Mouse (Mus musculus) heart, embryonic 11.5 days (tissue): ENCODE measurements around the gene Tmem258. TPM values are rescaled to one million over a fixed set of nuclear protein-coding genes. Genes with fewer than 3 reads are reported as not detected.

ENCODE experiments used
- ATAC-seq: fragments of 200-750 bp; cut with Nextera tagmentation; replicated peaks from 2 replicates; pipeline ENCODE4 v1.8.0; 2017; ENCODE audit warnings: moderate library complexity; ENCODE audit not compliant: insufficient number of reproducible peaks, low FRiP score, low TSS enrichment
- H3K27ac ChIP-seq: fragments of 300-500 bp; sonication (generic); 2 replicates; pipeline ENCODE4 v1.5.1; 2014; ENCODE audit warnings: mild to moderate bottlenecking, low read depth, low read length
- H3K27me3 ChIP-seq: fragments of 300-500 bp; sonication (generic); 2 replicates; pipeline ENCODE4 v1.6.1; 2014; ENCODE audit warnings: mild to moderate bottlenecking, low read length, mixed read lengths; ENCODE audit not compliant: control insufficient read depth, insufficient read depth
- H3K36me3 ChIP-seq: fragments of 300-500 bp; sonication (generic); 2 replicates; pipeline ENCODE4 v1.6.1; 2014; ENCODE audit warnings: mild to moderate bottlenecking, low read length, moderate library complexity, mixed read lengths; ENCODE audit not compliant: control insufficient read depth, insufficient read depth
- H3K4me1 ChIP-seq: fragments of 300-500 bp; sonication (generic); 2 replicates; pipeline ENCODE4 v1.6.1; 2014; ENCODE audit warnings: low read length; ENCODE audit not compliant: control insufficient read depth, insufficient read depth
- H3K4me2 ChIP-seq: fragments of 300-500 bp; sonication (generic); 2 replicates; pipeline ENCODE4 v1.6.1; 2014; ENCODE audit warnings: mild to moderate bottlenecking, moderate library complexity
- H3K4me3 ChIP-seq: fragments of 300-500 bp; sonication (generic); 2 replicates; pipeline ENCODE4 v1.5.1; 2014; ENCODE audit warnings: low read depth, low read length
- H3K9ac ChIP-seq: fragments of 300-500 bp; sonication (generic); 2 replicates; pipeline ENCODE4 v1.6.1; 2014; ENCODE audit warnings: mild to moderate bottlenecking, low read depth, low read length, moderate library complexity
- H3K9me3 ChIP-seq: fragments of 300-500 bp; sonication (generic); replicated peaks from 2 replicates; pipeline ENCODE4 v1.6.1; 2016; ENCODE audit warnings: low read length; ENCODE audit not compliant: control insufficient read depth
- WGBS: fragments of 180-500 bp; shearing (Covaris S2); extraction: QIAGEN DNeasy Blood & Tissue Kit; methylation state at CpG from one replicate; pipeline ENCODE4 v1.1.7; 2014; ENCODE audit not compliant: insufficient replicate concordance; 5-methylcytosine and 5-hydroxymethylcytosine counted together
- polyA plus RNA-seq: library from polyadenylated mRNA; unstranded; fragments of >200 nt; fragmentation: Nextera tagmentation; extraction: Ambion mirVana; gene quantifications from 2 replicates; pipeline ENCODE4 v1.2.1, GENCODE M21; 2014

Gene Tmem258
- polyA plus RNA-seq, 1 experiment from 2014 or later: 412 TPM

GRCm38 (mm10) chr19:10176941-10177372 lies 26.9 kb upstream of the Tmem258 start:
- Histone ChIP-seq H3K4me1 (peaks cover 10% of the 10 kb centered on the region), H3K27ac (no peak overlapping the region), H3K9me3 (no peaks in the 10 kb centered on the region), H3K9ac (no peak overlapping the region), H3K36me3 (no peaks in the 10 kb centered on the region), H3K4me3 (no peak overlapping the region), H3K27me3 (no peaks in the 10 kb centered on the region), H3K4me2 (no peak overlapping the region)
- 47% methylated on average over 7 of the region's 7 CpGs for WGBS
- no peak for ATAC-seq

GRCm38 (mm10) chr19:10181225-10181624 lies 22.6 kb upstream of the Tmem258 start:
- peaks cover 19% of the 10 kb centered on the region for H3K4me1 ChIP-seq
- no peak overlapping the region for H3K4me3 ChIP-seq
- no peak for ATAC-seq
- H3K9ac ChIP-seq: no peak overlapping the region
- peaks cover 11% of the 10 kb centered on the region for H3K36me3 ChIP-seq
- no peak overlapping the region for H3K4me2 ChIP-seq
- 93% methylated on average over 7 of the region's 7 CpGs for WGBS
- H3K27ac ChIP-seq: no peak overlapping the region
- H3K27me3 ChIP-seq: no peaks in the 10 kb centered on the region
- H3K9me3 ChIP-seq: no peaks in the 10 kb centered on the region

DNA sequence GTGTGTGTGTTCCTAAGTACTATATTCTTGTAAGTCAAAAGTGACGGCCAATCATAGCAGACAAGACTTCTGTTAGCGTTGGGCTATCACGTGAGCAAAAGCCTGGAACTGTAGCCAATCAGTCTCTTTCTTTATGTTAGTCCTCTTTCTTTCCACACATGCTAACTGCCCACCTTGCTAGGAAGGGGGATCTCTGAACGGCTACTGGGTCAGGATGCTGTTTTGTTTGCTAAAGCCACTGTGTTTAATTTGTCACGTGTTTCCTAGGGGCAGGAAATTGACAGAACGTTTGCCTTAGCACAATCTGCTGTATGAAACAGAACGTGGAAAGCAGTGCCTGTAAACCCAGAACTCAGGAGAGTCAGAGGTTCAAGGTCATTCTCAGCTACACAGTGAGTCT lies 21.7 kb upstream of the Tmem258 start:
- peak overlapping the region; percentile 52 for H3K27ac ChIP-seq
- peak overlapping the region; percentile 80 for H3K4me2 ChIP-seq
- H3K9me3 ChIP-seq: no peaks in the 10 kb centered on the region
- peaks cover 19% of the 10 kb centered on the region for H3K36me3 ChIP-seq
- no peaks in the 10 kb centered on the region for H3K27me3 ChIP-seq
- H3K4me1 ChIP-seq: peaks cover 17% of the 10 kb centered on the region
- no peak for ATAC-seq
- WGBS: 42% methylated on average over 7 of the region's 7 CpGs
- peak overlapping the region; percentile 66 for H3K9ac ChIP-seq
- H3K4me3 ChIP-seq: peak overlapping the region; percentile 77

DNA sequence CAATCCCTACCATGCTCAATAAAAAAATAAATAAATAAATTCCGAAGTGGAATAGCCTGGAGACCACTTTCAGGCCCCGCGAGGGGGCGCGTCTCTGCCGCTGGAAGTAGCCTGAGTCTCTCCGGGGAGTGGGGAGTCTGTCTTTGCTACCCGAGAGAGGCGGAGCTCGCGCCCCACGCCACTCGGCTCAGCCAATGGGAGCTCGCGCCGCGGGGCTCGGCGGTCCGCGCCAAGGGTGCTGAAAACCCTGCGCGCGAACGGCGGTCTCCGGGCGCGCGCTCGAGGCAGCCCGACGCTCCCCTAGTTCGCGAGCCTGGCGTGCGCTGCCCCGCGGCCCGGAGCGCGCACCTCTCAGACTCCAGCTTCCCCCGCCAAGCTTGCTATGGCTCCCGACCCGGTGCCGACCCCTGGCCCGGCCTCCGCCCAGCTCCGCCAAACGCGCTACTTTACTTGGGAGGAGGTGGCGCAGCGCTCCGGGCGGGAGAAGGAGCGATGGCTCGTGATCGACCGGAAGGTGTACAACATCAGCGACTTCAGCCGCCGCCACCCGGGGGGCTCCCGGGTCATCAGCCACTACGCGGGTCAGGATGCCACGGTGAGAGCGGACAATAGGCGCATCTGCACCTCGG lies 21.0 kb upstream of the Tmem258 start, which contains the start of gene Fads1:
Gene Fads1 (plus strand): TSS at position 219 of the 629 bp plus-strand sequence.
- no peaks in the 10 kb centered on the region for H3K27me3 ChIP-seq
- peak within 1 kb of the TSS; percentile 80 for H3K4me2 ChIP-seq
- H3K9me3 ChIP-seq: no peaks in the 10 kb centered on the region
- peak within 1 kb of the TSS; percentile 77 for H3K4me3 ChIP-seq
- peaks cover 15% of the 10 kb centered on the region for H3K4me1 ChIP-seq
- WGBS: under 1% methylated on average over 70 of the region's 70 CpGs
- peak within 1 kb of the TSS; percentile 86 for H3K9ac ChIP-seq
- H3K27ac ChIP-seq: peak within 1 kb of the TSS; percentile 80
- ATAC-seq: peak; percentile 96
- peaks cover 23% of the 10 kb centered on the region for H3K36me3 ChIP-seq

GRCm38 (mm10) chr19:10183299-10183983 lies 20.4 kb upstream of the Tmem258 start:
- no peaks in the 10 kb centered on the region for H3K9me3 ChIP-seq
- H3K9ac ChIP-seq: peak overlapping the region; percentile 86
- H3K27ac ChIP-seq: peak overlapping the region; percentile 80
- WGBS: 1% methylated on average over 35 of the region's 35 CpGs
- no peaks in the 10 kb centered on the region for H3K27me3 ChIP-seq
- peaks cover 23% of the 10 kb centered on the region for H3K36me3 ChIP-seq
- peaks cover 15% of the 10 kb centered on the region for H3K4me1 ChIP-seq
- ATAC-seq: peak; percentile 69
- H3K4me2 ChIP-seq: peak overlapping the region; percentile 80
- H3K4me3 ChIP-seq: peak overlapping the region; percentile 77

GRCm38 (mm10) chr19:10184096-10184495 lies 19.7 kb upstream of the Tmem258 start:
- Histone ChIP-seq H3K4me3 (peak overlapping the region; percentile 77), H3K4me2 (peak overlapping the region; percentile 80), H3K9ac (peak overlapping the region; percentile 86), H3K27ac (peak overlapping the region; percentile 80), H3K27me3 (no peaks in the 10 kb centered on the region), H3K4me1 (peaks cover 15% of the 10 kb centered on the region), H3K9me3 (no peaks in the 10 kb centered on the region), H3K36me3 (peaks cover 30% of the 10 kb centered on the region)
- no peak for ATAC-seq
- 21% methylated on average over 12 of the region's 12 CpGs for whole genome bisulfite sequencing

- ATAC-seq: no peak
- Histone ChIP-seq H3K9ac (no peak overlapping the region), H3K4me2 (no peak overlapping the region), H3K4me3 (no peak overlapping the region), H3K4me1 (peaks cover 13% of the 10 kb centered on the region), H3K27me3 (no peaks in the 10 kb centered on the region), H3K27ac (no peak overlapping the region), H3K36me3 (peaks cover 44% of the 10 kb centered on the region), H3K9me3 (no peaks in the 10 kb centered on the region)
- 93% methylated on average over 3 of the region's 3 CpGs for WGBS
Observed at GRCm38 (mm10) chr19:10185876-10186275, 17.9 kb upstream of the Tmem258 start.

- 92% methylated on average over 8 of the region's 8 CpGs for WGBS
- no peak overlapping the region for H3K4me3 ChIP-seq
- no peak for ATAC-seq
- H3K9me3 ChIP-seq: no peaks in the 10 kb centered on the region
- peaks cover 18% of the 10 kb centered on the region for H3K4me1 ChIP-seq
- H3K27ac ChIP-seq: no peak overlapping the region
- no peak overlapping the region for H3K4me2 ChIP-seq
- no peak overlapping the region for H3K9ac ChIP-seq
- H3K27me3 ChIP-seq: no peaks in the 10 kb centered on the region
- H3K36me3 ChIP-seq: peaks cover 46% of the 10 kb centered on the region
Observed at GRCm38 (mm10) chr19:10186569-10186968, 17.2 kb upstream of the Tmem258 start.
